Mouse (Mus musculus) C2C12 (cell line): ENCODE measurements around the gene Wdsub1.

Experiments
- CTCF ChIP-seq: IDR thresholded peaks from one replicate; pipeline ENCODE4 v1.5.1; 2011; ENCODE audit not compliant: control insufficient read depth, insufficient read depth, insufficient read length
- FOSL1 ChIP-seq: IDR thresholded peaks from one replicate; pipeline ENCODE4 v1.8.0; 2011; ENCODE audit warnings: mild to moderate bottlenecking, low read length; ENCODE audit not compliant: poor library complexity, insufficient read depth, severe bottlenecking
- MAX ChIP-seq: IDR thresholded peaks from one replicate; pipeline ENCODE4 v1.6.1; 2011; ENCODE audit warnings: mild to moderate bottlenecking, control low read depth
- MYOD1 ChIP-seq: IDR thresholded peaks from one replicate; pipeline ENCODE4 v1.6.1; 2011; ENCODE audit warnings: low read depth; ENCODE audit not compliant: control insufficient read depth, insufficient read length
- USF1 ChIP-seq: IDR thresholded peaks from one replicate; pipeline ENCODE4 v1.6.1; 2011; ENCODE audit warnings: low read depth, mild to moderate bottlenecking, control low read depth, moderate library complexity

- TF ChIP-seq CTCF (no peak), MAX (no peak), USF1 (no peak), FOSL1 (no peak), MYOD1 (no peak)
Measured at GRCm38 (mm10) chr2:59896837-59897236, 14.4 kb upstream of the Wdsub1 start.
